ENCODE assay signal across 17 mouse cellular contexts in genomic region chr16:30595835-30596557, GRCm38 (mm10). TPM values are rescaled to one million over a fixed set of nuclear protein-coding genes. Genes with fewer than 3 reads are reported as not detected.
DNase-seq lines count a peak whose midpoint lies in the region; ATAC-seq and TF ChIP-seq lines count a peak whose summit lies in the region.
"Had no signal": no experiment of that assay in that cellular context is flagged by ENCODE, and none has a peak within 500 bp of the region (broad histone marks: within the 10 kb centered on the region; RNA-seq: fewer than 3 reads in every experiment).

No protein-coding gene starts in this region.

- H3K4me3 ChIP-seq in lung, embryonic 14.5 days (ENCODE audit: low read depth, low read length): no peak overlapping the region
- H3K4me3 ChIP-seq: embryonic facial prominence, embryonic 15.5 days; gastrocnemius, adult 2 months; hindbrain, embryonic 15.5 days; midbrain, embryonic 12.5 days had no signal

- 53% methylated on average over 14 of the region's 14 CpGs for WGBS in lung, embryonic 14.5 days

- peaks cover 3% of the 10 kb centered on the region; the same call in 1 of the 2 replicates for H3K27me3 ChIP-seq in lung, embryonic 14.5 days (ENCODE audit: insufficient read depth, low read length)

- no peaks in the 10 kb centered on the region for H3K36me3 ChIP-seq in lung, embryonic 14.5 days (ENCODE audit: insufficient read depth)
- H3K36me3 ChIP-seq: embryonic facial prominence, embryonic 15.5 days; heart, embryonic 13.5 days; hindbrain, embryonic 15.5 days; kidney, embryonic 15.5 days; midbrain, embryonic 12.5 days had no signal

- DNase-seq in cerebellum, postnatal 25 days: peak; percentile 29 to 44
- DNase-seq in cerebellum, postnatal 36 days: no peak
- peak; percentile 36 for DNase-seq in lung, embryonic 14.5 days
- no peak for DNase-seq in lung, postnatal 10 days
- peak; percentile 46 for DNase-seq in NIH3T3 (ENCODE audit: low read depth)
- peak; percentile 58 to 73 for DNase-seq in layer of hippocampus, adult 8-10 months (ENCODE audit: low spot score in 2 of 2)
- DNase-seq in heart, adult 8-10 months (ENCODE audit: low spot score): no peak
- DNase-seq in frontal cortex, postnatal 25 days (ENCODE audit: low spot score in 2 of 2): no peak
- DNase-seq: gastrocnemius, adult 2 months; spleen, adult 18-20 months; thymus, adult 18-20 months had no signal

- ATAC-seq in lung, embryonic 14.5 days (ENCODE audit: insufficient read depth): no peak

- H3K9ac ChIP-seq in lung, embryonic 14.5 days: no peak overlapping the region
- H3K9ac ChIP-seq: embryonic facial prominence, embryonic 15.5 days; kidney, embryonic 15.5 days; midbrain, embryonic 12.5 days had no signal

- H3K9me3 ChIP-seq in lung, embryonic 14.5 days (ENCODE audit: low read depth, low read length): no peaks in the 10 kb centered on the region
- H3K9me3 ChIP-seq: embryonic facial prominence, embryonic 15.5 days; heart, embryonic 13.5 days; hindbrain, embryonic 15.5 days; kidney, embryonic 15.5 days; midbrain, embryonic 12.5 days had no signal

- H3K4me2 ChIP-seq in lung, embryonic 14.5 days: no peak overlapping the region

- H3K27ac ChIP-seq in lung, embryonic 14.5 days (ENCODE audit: low read depth): no peak overlapping the region
- H3K27ac ChIP-seq: embryonic facial prominence, embryonic 15.5 days; gastrocnemius, adult 2 months; heart, embryonic 13.5 days; hindbrain, embryonic 15.5 days; kidney, embryonic 15.5 days; midbrain, embryonic 12.5 days had no signal

- no peak for TF ChIP-seq CTCF in lung, embryonic 14.5 days (IDR thresholded peaks at IDR 0.05; ENCODE audit: low read depth)

- H3K4me1 ChIP-seq in lung, embryonic 14.5 days (ENCODE audit: insufficient read depth): peaks cover 4% of the 10 kb centered on the region

RNA-seq across cellular contexts. Expression of gene Fam43a, which starts 3.5 kb away (rescaled TPM):
- 11.1 and 13.0 TPM in 2 replicates for polyA plus RNA-seq in lung, embryonic 14.5 days (2014; fragmentation: Nextera tagmentation; extraction: Ambion mirVana)
- total RNA-seq in layer of hippocampus, adult 8-10 months (2022): 10 to 100 TPM in 1 of 4 experiments, 1 to 10 TPM in 3; 9.4 to 10.9 (median 9.7) TPM
- 10 to 100 TPM; 19.6 to 26.6 (median 23.8) TPM for total RNA-seq in heart, adult 8-10 months (2022)

RNA-seq across cellular contexts. Expression of gene Lsg1, which starts 8.6 kb away (rescaled TPM):
- 67.3 and 68.5 TPM in 2 replicates for polyA plus RNA-seq in lung, embryonic 14.5 days (2014; fragmentation: Nextera tagmentation; extraction: Ambion mirVana)
- total RNA-seq in layer of hippocampus, adult 8-10 months (2022): 10 to 100 TPM; 18.7 to 24.6 (median 21.0) TPM
- total RNA-seq in heart, adult 8-10 months (2022): 10 to 100 TPM; 15.3 to 21.1 (median 19.7) TPM

RNA-seq across cellular contexts. Expression of gene Tmem44, which starts 45.4 kb away (rescaled TPM):
- polyA plus RNA-seq in lung, embryonic 14.5 days (2014; fragmentation: Nextera tagmentation; extraction: Ambion mirVana): 25.4 and 27.1 TPM in 2 replicates
- total RNA-seq in layer of hippocampus, adult 8-10 months (2022): 10 to 100 TPM; 33.4 to 39.9 (median 35.1) TPM
- total RNA-seq in heart, adult 8-10 months (2022): 1 to 10 TPM; 4.1 to 7.0 (median 5.2) TPM
- total RNA-seq: neutrophil, adult 5-6 weeks had no signal

Comparison
In these comparisons a context has a peak if more than half of its experiments do, and no peak if none do; other contexts are left out.
1. DNase-seq: peak in cerebellum, postnatal 25 days (2 of 2), lung, embryonic 14.5 days (single experiment), NIH3T3 (single experiment) and layer of hippocampus, adult 8-10 months (2 of 2); none in cerebellum, postnatal 36 days (0 of 2), lung, postnatal 10 days (single experiment), heart, adult 8-10 months (single experiment) and frontal cortex, postnatal 25 days (0 of 2).
2. RNA of gene Tmem44, which starts 45.4 kb away (total RNA-seq): 33.4 to 39.9 TPM in layer of hippocampus, adult 8-10 months; 4.1 to 7.0 TPM in heart, adult 8-10 months; every median in the first group is over 4 times any median in the second.